Mouse (Mus musculus) megakaryocyte, embryonic 14.5 days (primary cell): ENCODE data around the gene Dact1.

Experiments used
- FLI1 ChIP-seq: IDR thresholded peaks from 2 replicates; pipeline ENCODE4 v1.6.1; 2012; ENCODE audit warnings: low read length, inconsistent platforms, mixed read lengths
- GATA1 ChIP-seq: IDR thresholded peaks from 3 replicates; pipeline ENCODE4 v1.6.1; 2012; ENCODE audit warnings: mixed read lengths, low read length, inconsistent platforms, borderline replicate concordance

GRCm38 (mm10) chr12:71337896-71338463, 28.3 kb downstream of the Dact1 start:
- TF ChIP-seq GATA1 (no peak), FLI1 (no peak)
